Mouse (Mus musculus) left cerebral cortex, postnatal 10 days (tissue): ENCODE results near the gene Gtf2ird2. TPM values are rescaled to one million over a fixed set of nuclear protein-coding genes. Genes with fewer than 3 reads are reported as not detected.

Source experiments
- DNase-seq, 2 experiments: peaks; one replicate each; pipeline ENCODE4 v3.0.0; 2021 to 2022; ENCODE audit warnings: low spot score in 2 of 2, mixed read lengths in 1 of 2; ENCODE audit errors: extremely low spot score in 1 of 2
- intact Hi-C: fragments of 180-260 bp; cut with DNase I; formaldehyde crosslinking; loops from one replicate; pipeline ENCODE4 v1.15.1; 2025
- total RNA-seq, 2 experiments: library from RNA; stranded (reverse); gene quantifications; 2 replicates each; pipeline ENCODE4 v1.2.3; 2021

Gtf2ird2 gene
- total RNA-seq, 2 experiments from 2014 or later = 14.1 to 16.5 TPM

- intact Hi-C loops = no loop called here
These were observed 44.4 kb downstream of the Gtf2ird2 start for GRCm38 (mm10) chr5:134228249-134228638.

GRCm38 (mm10) chr5:134229391-134229790 lies 45.6 kb downstream of the Gtf2ird2 start, which contains the start of gene Ncf1:
Gene Ncf1, minus strand, starts transcription at chr5:134229625.
- intact Hi-C loops = no loop called here

More at GRCm38 (mm10) chr5:134228249-134228638, 44.4 kb downstream of the Gtf2ird2 start:
- no peak for DNase-seq

GRCm38 (mm10) chr5:134231376-134231775 lies 47.6 kb downstream of the Gtf2ird2 start:
- DNase-seq = peak; percentile 45 to 55
- intact Hi-C loops = loop anchor here (5.0 kb wide), 1 partner anchor 44 kb away; no protein-coding TSS in a partner anchor

More at GRCm38 (mm10) chr5:134229391-134229790, 45.6 kb downstream of the Gtf2ird2 start, which contains the start of gene Ncf1:
- DNase-seq = peak in 1 of 2 experiments; percentile 26

- DNase-seq = peak in 1 of 2 experiments; percentile 36
- intact Hi-C loops = loop anchor here (5.0 kb wide), 1 partner anchor 45 kb away; no protein-coding TSS in a partner anchor
These were observed 48.3 kb downstream of the Gtf2ird2 start for GRCm38 (mm10) chr5:134232111-134232510.

- DNase-seq = peak in 1 of 2 experiments; percentile 45
- intact Hi-C loops = loop anchor here (5.0 kb wide), 1 partner anchor 45 kb away; no protein-coding TSS in a partner anchor
These were observed 48.7 kb downstream of the Gtf2ird2 start for GRCm38 (mm10) chr5:134232568-134232967.

GRCm38 (mm10) chr5:134233244-134233651 lies 49.4 kb downstream of the Gtf2ird2 start:
- intact Hi-C loops = loop anchor here (5.0 kb wide), 1 partner anchor 46 kb away; no protein-coding TSS in a partner anchor
- DNase-seq = no peak

GRCm38 (mm10) chr5:134234205-134234604 lies 50.4 kb downstream of the Gtf2ird2 start:
- peak in 1 of 2 experiments; percentile 30 for DNase-seq
- intact Hi-C loops = loop anchor here (5.0 kb wide), 1 partner anchor 47 kb away; no protein-coding TSS in a partner anchor

GRCm38 (mm10) chr5:134235111-134235510 lies 51.3 kb downstream of the Gtf2ird2 start:
- peak; percentile 67 to 85 for DNase-seq
- intact Hi-C loops = no loop called here

GRCm38 (mm10) chr5:134236241-134236640 lies 52.4 kb downstream of the Gtf2ird2 start:
- DNase-seq = no peak
- intact Hi-C loops = no loop called here

GRCm38 (mm10) chr5:134236796-134237195 lies 53.0 kb downstream of the Gtf2ird2 start:
- intact Hi-C loops = no loop called here
- no peak for DNase-seq

- intact Hi-C loops = no loop called here
- DNase-seq = no peak
These were observed 53.7 kb downstream of the Gtf2ird2 start for GRCm38 (mm10) chr5:134237508-134237907.

GRCm38 (mm10) chr5:134237936-134238760 lies 54.3 kb downstream of the Gtf2ird2 start:
- DNase-seq = no peak

GRCm38 (mm10) chr5:134241831-134242230 lies 58.0 kb downstream of the Gtf2ird2 start:
- no peak for DNase-seq
- intact Hi-C loops = no loop called here

More at GRCm38 (mm10) chr5:134237936-134238760, 54.3 kb downstream of the Gtf2ird2 start:
- intact Hi-C loops = no loop called here

GRCm38 (mm10) chr5:134243661-134244436 lies 60.0 kb downstream of the Gtf2ird2 start:
- no peak for DNase-seq
- intact Hi-C loops = no loop called here

- no peak for DNase-seq
- intact Hi-C loops = no loop called here
These were observed 61.1 kb downstream of the Gtf2ird2 start for GRCm38 (mm10) chr5:134244890-134245289.

GRCm38 (mm10) chr5:134246146-134246545 lies 62.3 kb downstream of the Gtf2ird2 start:
- DNase-seq = no peak
- intact Hi-C loops = no loop called here

- no peak for DNase-seq
- intact Hi-C loops = no loop called here
These were observed 64.9 kb downstream of the Gtf2ird2 start for GRCm38 (mm10) chr5:134248608-134249244.

- DNase-seq = no peak
These were observed 65.4 kb downstream of the Gtf2ird2 start for GRCm38 (mm10) chr5:134249245-134249649.

GRCm38 (mm10) chr5:134250601-134251000 lies 66.8 kb downstream of the Gtf2ird2 start:
- no peak for DNase-seq
- intact Hi-C loops = no loop called here

More at GRCm38 (mm10) chr5:134249245-134249649, 65.4 kb downstream of the Gtf2ird2 start:
- intact Hi-C loops = no loop called here
